Mouse (Mus musculus) forebrain, embryonic 10.5 days (tissue): ENCODE measurements at regions not wholly inside any gene's neighbourhood (a gene's known extent, or its start where the extent isn't known, plus 50 kb on each side); places are given as distances from the start of the nearest gene placed in this dataset.

Experiments
- DNase-seq: peaks from one replicate; pipeline ENCODE4 v3.0.0-alpha.2; 2017; ENCODE audit warnings: low spot score; ENCODE audit errors: extremely low spot score
- H3K27ac ChIP-seq: fragments of 300-500 bp; sonication (generic); 2 replicates; pipeline ENCODE4 v1.5.1; 2016; ENCODE audit warnings: mild to moderate bottlenecking
- H3K27me3 ChIP-seq: fragments of 300-500 bp; sonication (generic); 2 replicates; pipeline ENCODE4 v1.6.1; 2016; ENCODE audit warnings: mild to moderate bottlenecking; ENCODE audit not compliant: poor library complexity, severe bottlenecking
- H3K36me3 ChIP-seq: fragments of 300-500 bp; sonication (generic); replicated peaks from 2 replicates; pipeline ENCODE4 v1.6.1; 2016; ENCODE audit warnings: mild to moderate bottlenecking, moderate library complexity
- H3K4me1 ChIP-seq: fragments of 300-500 bp; sonication (generic); 2 replicates; pipeline ENCODE4 v1.6.1; 2016
- H3K4me3 ChIP-seq: fragments of 300-500 bp; sonication (generic); 2 replicates; pipeline ENCODE4 v1.5.1; 2016; ENCODE audit warnings: mild to moderate bottlenecking, moderate library complexity
- H3K9me3 ChIP-seq: fragments of 300-500 bp; sonication (generic); 2 replicates; pipeline ENCODE4 v1.6.1; 2016; ENCODE audit warnings: mild to moderate bottlenecking, moderate library complexity
- WGBS: fragments of 180-500 bp; shearing (Covaris S2); methylation state at CpG from one replicate; pipeline ENCODE4 v1.1.7; 2016; 5-methylcytosine and 5-hydroxymethylcytosine counted together

DNA sequence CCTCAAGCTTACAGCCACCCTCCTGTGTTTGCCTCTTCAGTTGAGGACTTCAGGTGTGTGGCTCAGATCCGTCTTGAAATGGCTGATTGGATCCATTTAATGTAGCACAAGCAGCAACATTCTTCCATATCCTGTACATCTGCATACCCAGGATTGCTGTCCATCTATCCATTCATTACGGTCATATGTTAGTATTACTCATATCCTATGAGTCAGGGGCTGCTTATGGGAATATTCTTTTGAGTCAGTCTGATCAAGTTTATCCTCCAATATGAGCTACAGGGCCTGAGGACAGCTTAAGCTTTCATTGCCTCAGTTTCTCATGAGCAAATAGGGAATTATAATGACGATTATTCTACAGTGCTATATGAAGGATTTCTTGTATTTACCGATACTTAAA, 293.7 kb downstream of the Plpp3 start:
- Histone ChIP-seq H3K27ac (no peak overlapping the region), H3K27me3 (no peaks in the 10 kb centered on the region), H3K4me3 (no peak overlapping the region), H3K4me1 (peaks cover 10% of the 10 kb centered on the region), H3K9me3 (no peaks in the 10 kb centered on the region), H3K36me3 (no peaks in the 10 kb centered on the region)
- DNase-seq = no peak
- 86% methylated on average over 4 of the region's 4 CpGs for WGBS

DNA sequence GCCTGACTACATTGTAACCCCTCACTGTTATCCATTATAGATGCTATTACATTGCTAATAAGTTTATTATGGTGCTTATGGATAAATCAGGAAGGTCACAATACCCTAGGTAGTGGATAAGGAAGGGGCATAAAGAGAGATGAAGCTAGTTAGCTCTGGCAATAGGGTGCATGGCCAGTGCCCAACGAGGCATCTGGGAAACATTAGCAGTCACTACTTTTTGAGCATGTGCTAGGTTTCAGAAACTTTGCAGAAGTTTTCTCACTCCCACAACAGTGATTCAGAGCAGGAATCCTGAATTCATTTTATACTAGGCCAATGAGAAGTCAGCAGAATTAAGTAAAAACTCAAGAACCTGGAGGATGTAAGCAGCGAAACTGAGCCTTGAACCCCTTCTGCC, 294.7 kb downstream of the Plpp3 start:
- 90% methylated on average over 2 of the region's 2 CpGs for WGBS

DNA sequence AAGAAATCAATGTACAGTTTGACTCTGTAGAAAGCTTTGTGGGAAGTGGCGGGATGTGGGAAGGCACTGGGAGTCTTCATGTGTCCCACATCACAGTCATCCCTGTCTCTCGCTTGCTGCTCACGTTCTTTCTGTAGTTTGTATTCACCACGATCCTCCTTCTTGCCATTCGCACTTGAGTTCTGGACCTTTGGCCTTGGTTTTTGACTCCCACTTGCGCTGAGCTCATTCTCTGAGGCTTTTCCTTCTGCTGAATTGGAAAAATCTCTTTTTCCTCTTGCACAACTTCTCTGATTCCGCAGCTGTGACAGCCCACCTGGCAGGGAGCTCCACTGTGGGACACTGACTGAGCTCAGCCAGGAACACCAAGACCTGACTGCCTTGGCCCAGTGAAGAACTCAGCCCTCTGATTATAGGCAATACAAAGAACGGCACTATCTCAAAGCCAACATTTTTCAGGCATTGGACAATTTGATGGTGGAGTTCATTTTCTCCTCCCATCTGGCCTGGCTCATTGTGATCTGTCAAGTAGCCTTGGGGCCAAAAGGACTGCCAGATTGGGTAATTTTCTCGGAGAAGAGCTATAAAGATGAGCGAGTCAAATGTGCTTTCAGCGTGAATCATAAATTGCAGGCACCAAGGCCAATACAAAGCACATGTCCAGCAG, 299.9 kb downstream of the Plpp3 start:
- H3K4me3 ChIP-seq = no peak overlapping the region
- H3K27ac ChIP-seq = no peak overlapping the region

More for the DNA sequence above, 294.7 kb downstream of the Plpp3 start:
- peaks cover 10% of the 10 kb centered on the region for H3K4me1 ChIP-seq
- H3K36me3 ChIP-seq = no peaks in the 10 kb centered on the region
- H3K4me3 ChIP-seq = no peak overlapping the region
- no peak overlapping the region for H3K27ac ChIP-seq
- H3K9me3 ChIP-seq = no peaks in the 10 kb centered on the region
- DNase-seq = no peak
- no peaks in the 10 kb centered on the region for H3K27me3 ChIP-seq

DNA sequence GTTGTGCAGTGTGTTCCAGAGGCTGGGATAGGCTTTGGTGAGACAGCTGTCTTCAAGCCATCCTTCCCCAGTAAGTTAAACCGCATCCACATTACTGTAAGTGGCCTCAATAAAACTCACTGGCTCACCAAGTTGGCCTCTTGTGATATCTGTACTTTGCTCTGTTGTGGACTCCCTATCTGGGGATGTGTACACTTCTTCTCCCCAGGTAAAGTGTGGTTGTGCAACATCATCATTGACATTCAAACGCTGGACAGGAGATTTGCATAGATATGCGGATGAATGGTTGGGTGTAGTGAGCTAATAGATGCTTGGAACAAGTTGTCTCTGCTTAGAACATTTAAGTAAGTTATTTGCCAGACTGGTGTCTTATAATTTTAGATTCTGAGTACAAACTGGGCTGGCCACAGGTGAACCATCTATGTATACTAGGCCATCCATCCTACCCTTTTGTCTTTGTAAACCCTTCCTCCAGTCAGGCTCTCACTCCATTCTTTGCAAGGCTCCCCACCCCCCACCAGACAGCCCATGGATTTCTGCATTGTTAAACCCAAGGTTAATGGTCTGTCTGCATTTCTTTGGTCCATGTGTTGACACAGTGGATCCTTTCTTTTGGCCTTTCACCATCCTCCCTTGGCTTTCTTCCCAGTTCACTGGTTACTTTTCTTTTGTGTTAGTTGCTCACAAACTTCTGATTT, 303.0 kb downstream of the Plpp3 start:
- peaks cover 11% of the 10 kb centered on the region for H3K4me1 ChIP-seq
- H3K9me3 ChIP-seq = no peaks in the 10 kb centered on the region
- H3K27me3 ChIP-seq = no peaks in the 10 kb centered on the region
- H3K36me3 ChIP-seq = no peaks in the 10 kb centered on the region
- H3K4me3 ChIP-seq = no peak overlapping the region
- DNase-seq = no peak
- WGBS = 88% methylated on average over 3 of the region's 3 CpGs
- 0 out of 2 replicates have a peak overlapping the region, but pooled peaks have one; percentile 33 for H3K27ac ChIP-seq

More for the DNA sequence above, 299.9 kb downstream of the Plpp3 start:
- Histone ChIP-seq H3K36me3 (no peaks in the 10 kb centered on the region), H3K9me3 (no peaks in the 10 kb centered on the region), H3K27me3 (no peaks in the 10 kb centered on the region), H3K4me1 (peaks cover 11% of the 10 kb centered on the region)
- no peak for DNase-seq
- 88% methylated on average over 11 of the region's 11 CpGs for WGBS

DNA sequence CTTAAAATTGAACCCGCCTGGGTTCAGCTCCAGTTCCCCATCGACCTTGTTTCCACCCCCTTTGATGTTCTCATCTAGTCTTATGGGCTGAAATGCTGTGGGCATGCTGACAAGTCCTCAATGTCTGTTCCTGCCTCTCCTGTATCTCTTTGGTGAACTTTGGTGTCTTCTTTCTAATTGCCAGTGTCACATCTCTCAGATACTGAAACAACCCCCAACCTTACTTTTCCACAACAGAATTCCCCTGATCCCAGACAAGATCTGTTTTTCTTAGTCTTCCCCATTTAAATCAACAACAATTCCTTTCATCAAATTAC, 303.5 kb downstream of the Plpp3 start:
- DNase-seq = no peak
- H3K4me3 ChIP-seq = no peak overlapping the region
- H3K36me3 ChIP-seq = no peaks in the 10 kb centered on the region
- no peaks in the 10 kb centered on the region for H3K27me3 ChIP-seq
- peaks cover 11% of the 10 kb centered on the region for H3K4me1 ChIP-seq
- no peaks in the 10 kb centered on the region for H3K9me3 ChIP-seq
- 0 out of 2 replicates have a peak overlapping the region, but pooled peaks have one; percentile 33 for H3K27ac ChIP-seq
- 62% methylated on average over 2 of the region's 2 CpGs for WGBS

DNA sequence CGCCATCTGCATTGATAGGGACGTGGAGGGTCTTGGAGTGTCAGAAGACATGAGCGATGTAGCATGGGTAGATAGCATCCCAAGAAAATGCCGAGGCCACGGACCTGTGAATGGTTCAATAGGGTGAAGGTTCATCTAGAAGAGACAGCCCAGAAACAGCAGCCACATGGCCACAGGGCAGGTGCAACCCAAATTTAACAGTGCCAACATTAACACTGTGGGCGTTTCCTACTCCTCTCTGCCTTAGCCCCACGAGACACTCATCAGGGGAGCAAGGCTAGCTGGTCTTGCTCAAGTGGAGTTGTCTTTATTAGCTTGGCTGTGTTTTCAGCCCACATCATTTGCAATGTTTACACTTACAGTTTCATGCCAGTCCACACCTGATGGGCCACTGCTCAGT, 310.7 kb downstream of the Plpp3 start:
- no peak overlapping the region for H3K4me3 ChIP-seq
- H3K4me1 ChIP-seq = no peaks in the 10 kb centered on the region
- DNase-seq = no peak
- H3K36me3 ChIP-seq = no peaks in the 10 kb centered on the region
- no peaks in the 10 kb centered on the region for H3K27me3 ChIP-seq
- no peak overlapping the region for H3K27ac ChIP-seq
- 93% methylated on average over 7 of the region's 7 CpGs for WGBS
- H3K9me3 ChIP-seq = no peaks in the 10 kb centered on the region

DNA sequence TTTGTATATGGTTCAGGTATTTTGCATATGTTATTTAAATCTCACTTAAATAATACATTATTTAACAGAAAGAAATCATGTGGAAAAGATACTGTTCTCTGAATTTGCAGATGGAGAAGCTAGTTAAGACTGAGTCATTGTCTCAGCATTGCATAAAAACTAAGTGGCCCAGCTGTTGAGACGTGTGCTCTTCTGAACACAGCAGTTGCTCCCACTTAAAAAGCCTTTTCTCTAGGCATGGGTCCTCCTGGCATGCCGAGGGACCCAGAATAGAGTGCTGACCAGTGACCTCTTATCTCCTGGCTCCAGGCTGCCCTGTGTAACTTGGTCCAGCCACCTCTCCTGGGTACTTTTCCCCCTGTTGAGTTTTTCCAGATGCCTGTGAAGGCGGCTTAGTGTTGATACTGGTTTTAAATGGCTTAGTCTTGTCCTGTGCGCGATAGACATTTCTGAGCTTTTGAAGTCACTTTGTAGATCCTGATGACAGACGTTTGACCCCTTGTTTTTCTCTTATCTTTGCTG, 312.2 kb downstream of the Plpp3 start:
- WGBS = 84% methylated on average over 6 of the region's 6 CpGs

DNA sequence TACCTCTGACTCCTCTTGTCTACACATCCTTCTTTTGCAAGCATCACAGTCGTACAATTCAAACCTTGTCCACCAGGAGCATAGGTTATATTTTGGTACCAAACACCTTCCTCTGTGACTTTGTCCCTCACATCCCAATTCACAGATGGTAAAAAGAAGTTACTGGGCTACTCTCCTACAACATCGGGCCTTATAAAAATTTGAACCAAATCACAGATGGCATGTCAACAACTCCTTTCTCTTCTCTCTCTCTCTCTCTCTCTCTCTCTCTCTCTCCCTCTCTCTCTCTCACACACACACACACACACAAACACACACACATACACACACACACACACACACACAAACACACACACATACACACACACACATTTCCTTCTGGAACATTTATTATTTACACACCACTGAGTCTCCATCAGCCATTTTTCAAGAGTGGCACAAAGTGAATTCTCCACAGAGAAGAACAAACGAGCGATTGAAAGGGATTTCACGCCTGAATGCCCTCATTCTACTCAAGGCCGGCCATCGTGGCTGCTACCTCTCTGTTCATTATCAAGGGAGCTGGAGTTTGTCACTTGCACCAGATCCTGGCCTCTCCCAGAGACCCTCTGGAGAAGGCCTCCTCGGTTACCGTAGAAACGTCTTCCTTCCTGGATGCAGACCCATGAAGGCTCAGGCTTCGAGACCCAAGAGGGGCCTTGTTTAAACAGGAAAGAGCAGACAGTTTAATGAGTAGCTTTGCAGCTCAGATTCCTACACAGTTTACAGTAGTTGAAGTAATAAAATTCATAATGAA, 314.7 kb upstream of the Gm12728 start:
- DNase-seq = peak; percentile 89
- H3K9me3 ChIP-seq = no peaks in the 10 kb centered on the region
- H3K27ac ChIP-seq = peak overlapping the region; percentile 81
- H3K4me3 ChIP-seq = no peak overlapping the region
- 18% methylated on average over 11 of the region's 11 CpGs for WGBS
- no peaks in the 10 kb centered on the region for H3K36me3 ChIP-seq
- H3K27me3 ChIP-seq = no peaks in the 10 kb centered on the region
- peaks cover 34% of the 10 kb centered on the region for H3K4me1 ChIP-seq

More for the DNA sequence above, 312.2 kb downstream of the Plpp3 start:
- no peak for DNase-seq
- no peak overlapping the region for H3K27ac ChIP-seq
- H3K4me3 ChIP-seq = no peak overlapping the region
- no peaks in the 10 kb centered on the region for H3K9me3 ChIP-seq
- H3K36me3 ChIP-seq = no peaks in the 10 kb centered on the region
- H3K4me1 ChIP-seq = peaks cover 4% of the 10 kb centered on the region
- no peaks in the 10 kb centered on the region for H3K27me3 ChIP-seq

DNA sequence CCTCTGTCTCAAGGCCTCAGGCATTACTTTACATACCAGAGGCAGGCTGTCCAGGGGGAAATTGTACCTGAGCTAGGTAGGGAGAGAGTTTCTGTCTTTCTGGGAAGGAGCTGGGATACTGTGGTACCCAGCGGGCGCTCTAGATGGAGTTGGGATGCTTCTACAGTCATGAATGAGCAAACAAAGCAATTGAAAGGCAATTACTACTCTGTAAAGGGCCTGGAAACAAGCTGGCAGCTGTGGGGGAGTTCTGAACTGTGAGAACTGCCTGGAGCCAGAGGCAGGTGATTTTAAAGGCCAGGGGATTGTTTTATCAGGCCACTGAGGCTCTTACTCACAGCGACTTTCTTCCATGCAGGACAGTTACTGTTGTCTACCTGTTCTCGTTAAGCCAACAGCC, 313.3 kb upstream of the Gm12728 start:
- H3K9me3 ChIP-seq = no peaks in the 10 kb centered on the region
- WGBS = 62% methylated on average over 4 of the region's 4 CpGs
- H3K27me3 ChIP-seq = no peaks in the 10 kb centered on the region
- DNase-seq = peak; percentile 20
- peaks cover 34% of the 10 kb centered on the region for H3K4me1 ChIP-seq
- H3K36me3 ChIP-seq = no peaks in the 10 kb centered on the region
- H3K4me3 ChIP-seq = no peak overlapping the region
- peak overlapping the region; percentile 81 for H3K27ac ChIP-seq

DNA sequence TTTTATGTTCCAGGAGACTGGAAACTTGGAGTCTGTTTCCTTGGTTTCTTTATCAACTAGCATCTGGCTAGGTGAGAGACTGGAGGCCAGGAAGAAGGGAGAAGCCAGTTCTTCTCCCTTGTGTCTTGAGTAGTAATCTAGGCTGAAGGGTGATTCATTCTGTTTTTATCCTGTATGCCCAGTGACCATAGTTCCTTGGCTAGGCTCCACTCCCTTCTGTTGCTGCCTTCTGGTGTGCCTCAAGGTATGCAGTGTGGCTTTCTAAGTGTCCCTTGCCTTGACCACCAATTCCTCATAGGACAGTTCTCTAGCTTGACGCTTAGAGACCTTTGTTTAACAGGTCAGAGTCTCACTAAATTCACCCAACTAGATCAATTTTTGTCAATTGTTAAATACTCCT, 303.3 kb upstream of the Gm12728 start:
- H3K27me3 ChIP-seq = no peaks in the 10 kb centered on the region
- H3K27ac ChIP-seq = no peak overlapping the region
- H3K4me3 ChIP-seq = no peak overlapping the region
- DNase-seq = no peak
- WGBS = 92% methylated on average over 1 of the region's 1 CpGs
- peaks cover 17% of the 10 kb centered on the region for H3K4me1 ChIP-seq
- H3K9me3 ChIP-seq = no peaks in the 10 kb centered on the region
- no peaks in the 10 kb centered on the region for H3K36me3 ChIP-seq

DNA sequence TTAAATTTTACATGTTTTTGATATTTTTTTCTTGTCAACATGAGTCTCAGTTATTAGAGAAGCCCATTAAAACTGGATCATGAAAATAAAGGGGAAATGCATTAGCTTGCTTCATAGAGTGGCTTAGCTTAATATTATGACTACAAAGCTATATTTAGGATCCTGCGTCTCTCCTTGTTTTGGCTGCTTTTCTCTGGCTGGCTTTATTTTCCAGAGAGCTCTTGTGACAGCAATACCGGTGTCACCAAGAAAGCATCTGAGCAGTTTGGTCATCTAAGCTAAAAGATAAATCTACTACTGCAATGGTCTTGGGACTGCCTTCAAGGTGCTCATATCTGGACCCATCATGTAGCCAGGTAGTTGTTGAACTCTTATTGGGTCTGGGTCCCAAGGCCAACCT, 293.5 kb upstream of the Gm12728 start:
- Histone ChIP-seq H3K27ac (no peak overlapping the region), H3K27me3 (no peaks in the 10 kb centered on the region), H3K4me3 (no peak overlapping the region), H3K36me3 (no peaks in the 10 kb centered on the region), H3K4me1 (no peaks in the 10 kb centered on the region), H3K9me3 (no peaks in the 10 kb centered on the region)
- no peak for DNase-seq
- WGBS = 94% methylated on average over 2 of the region's 2 CpGs

DNA sequence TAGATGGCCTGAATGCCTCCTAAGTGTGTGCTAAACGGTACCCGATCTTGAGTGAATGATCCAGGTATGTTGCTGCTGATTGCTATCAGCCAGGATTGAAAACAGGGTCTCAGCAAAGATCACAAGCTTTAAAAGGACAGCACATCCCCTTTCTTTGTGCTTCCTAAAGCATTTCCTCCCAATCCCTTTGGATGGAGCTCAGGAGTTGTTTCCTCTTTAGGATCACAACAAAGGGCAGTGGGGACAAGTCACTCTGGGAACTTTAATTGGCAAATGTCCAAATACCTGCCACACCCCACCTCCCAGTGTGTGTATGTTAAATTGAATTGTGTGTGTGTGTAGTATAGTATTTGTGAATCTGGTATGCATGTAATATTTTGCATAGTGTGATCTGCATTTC, 283.5 kb upstream of the Gm12728 start:
- 58% methylated on average over 2 of the region's 2 CpGs for WGBS
- Histone ChIP-seq H3K36me3 (no peaks in the 10 kb centered on the region), H3K9me3 (no peaks in the 10 kb centered on the region), H3K4me3 (no peak overlapping the region), H3K4me1 (no peaks in the 10 kb centered on the region), H3K27ac (no peak overlapping the region), H3K27me3 (no peaks in the 10 kb centered on the region)
- DNase-seq = no peak

DNA sequence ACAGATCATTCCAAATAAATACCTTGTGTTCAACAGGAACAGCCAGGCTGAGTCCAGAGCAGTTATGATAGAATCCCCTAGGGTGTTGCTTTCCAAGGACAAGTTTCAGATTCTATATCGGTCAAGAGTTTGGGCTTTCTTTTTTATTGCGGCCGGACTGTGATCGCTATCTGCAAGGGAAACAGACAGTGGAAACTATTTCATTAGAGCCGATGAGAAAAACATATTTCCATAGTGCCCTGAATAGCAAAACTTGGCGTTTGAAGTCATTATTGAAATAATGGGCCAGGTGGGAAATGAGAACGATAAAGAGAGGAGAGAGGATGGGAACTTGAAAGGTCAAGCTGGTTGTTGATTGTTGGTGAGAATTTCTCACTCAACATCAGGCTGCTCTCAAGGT, 282.4 kb upstream of the Gm12728 start:
- Histone ChIP-seq H3K27me3 (no peaks in the 10 kb centered on the region), H3K4me3 (no peak overlapping the region), H3K36me3 (no peaks in the 10 kb centered on the region), H3K27ac (no peak overlapping the region), H3K4me1 (no peaks in the 10 kb centered on the region), H3K9me3 (no peaks in the 10 kb centered on the region)
- WGBS = 92% methylated on average over 7 of the region's 7 CpGs
- DNase-seq = no peak
